ENCODE assay signal across 8 mouse cellular contexts in the genomic region with DNA sequence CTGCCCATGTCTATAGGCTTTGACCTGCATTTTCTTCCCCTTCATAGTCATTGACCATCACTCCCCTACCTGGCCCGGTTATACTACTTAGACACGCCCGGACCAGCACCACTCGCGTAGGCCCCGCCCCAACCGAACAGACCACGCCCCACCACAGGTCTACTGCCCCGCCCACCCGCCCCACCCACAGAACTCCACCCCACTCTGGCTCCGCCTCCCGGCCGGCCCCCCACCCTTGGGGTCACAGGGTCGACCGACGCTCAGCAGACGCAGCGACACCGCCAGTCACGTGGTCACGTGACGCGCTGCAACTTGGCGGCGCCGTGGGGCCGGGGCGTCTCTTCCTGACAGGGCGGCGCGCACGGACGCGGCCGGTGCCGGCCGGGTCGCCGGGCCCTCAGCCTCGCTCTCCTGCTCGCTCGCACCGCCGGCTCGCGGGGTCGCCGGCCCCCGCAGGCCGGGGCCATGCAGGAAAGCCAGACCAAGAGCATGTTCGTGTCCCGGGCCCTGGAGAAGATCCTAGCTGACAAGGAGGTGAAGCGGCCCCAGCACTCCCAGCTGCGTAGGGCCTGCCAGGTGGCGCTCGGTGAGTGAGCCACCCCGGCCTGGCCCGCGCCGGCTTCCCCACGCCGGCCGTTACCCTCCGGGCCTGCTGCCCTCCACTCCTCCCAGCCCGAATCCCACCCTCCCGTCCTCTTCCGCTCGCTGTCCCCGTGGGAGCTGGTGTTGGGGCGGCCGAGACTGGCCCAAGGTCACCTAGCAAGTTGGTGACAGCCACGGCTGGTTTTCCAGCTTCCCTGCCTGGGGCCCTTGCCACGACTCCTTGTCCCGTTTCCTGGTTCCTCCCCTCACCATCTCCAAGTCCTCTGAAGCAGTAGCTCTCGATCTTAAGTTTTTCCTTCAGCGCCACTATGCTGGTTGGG. TPM values are rescaled to one million over a fixed set of nuclear protein-coding genes. Genes with fewer than 3 reads are reported as not detected.
DNase-seq lines count a peak whose midpoint lies in the region; ATAC-seq and TF ChIP-seq lines count a peak whose summit lies in the region.

A gene (plus strand): TSS at position 339 of the 923 bp plus-strand sequence.

- H3K36me3 ChIP-seq in hindbrain, embryonic 11.5 days (ENCODE audit: control insufficient read depth, insufficient read depth, low read length) = no peaks in the 10 kb centered on the region
- H3K36me3 ChIP-seq in lung, postnatal 0 days (ENCODE audit: insufficient read depth, low read length) = no peaks in the 10 kb centered on the region

- WGBS in hindbrain, embryonic 11.5 days = under 1% methylated on average over 39 of the region's 76 CpGs
- WGBS in lung, postnatal 0 days = under 1% methylated on average over 67 of the region's 76 CpGs

- peak; percentile 96 for DNase-seq in NIH3T3 (ENCODE audit: low read depth)
- DNase-seq in cerebellum, postnatal 10 days = peak; percentile 95 to 96
- DNase-seq in frontal cortex, postnatal 10 days (ENCODE audit: low spot score in 2 of 2) = peak; percentile 83 to 85
- DNase-seq in hindbrain, embryonic 11.5 days (ENCODE audit: low spot score) = peak; percentile 87
- DNase-seq in layer of hippocampus, postnatal 10 days (ENCODE audit: low spot score in 2 of 2) = peak; percentile 81 to 86
- peak; percentile 93 for DNase-seq in lung, postnatal 0 days (ENCODE audit: low spot score)
- peak; percentile 51 for DNase-seq in ovary, postnatal 10 days (ENCODE audit: low spot score)
- peak; percentile 93 for DNase-seq in thymus, postnatal 0 days (ENCODE audit: low spot score)

- H3K4me2 ChIP-seq in hindbrain, embryonic 11.5 days (replicated peaks; ENCODE audit: low read depth, low read length) = peak within 1 kb of the TSS; percentile 87
- H3K4me2 ChIP-seq in lung, postnatal 0 days (replicated peaks; ENCODE audit: low read depth, low read length) = peak within 1 kb of the TSS; percentile 86

- H3K27me3 ChIP-seq in hindbrain, embryonic 11.5 days (ENCODE audit: control insufficient read depth, insufficient read depth, low read length) = no peaks in the 10 kb centered on the region
- H3K27me3 ChIP-seq in lung, postnatal 0 days (replicated peaks; ENCODE audit: insufficient read depth, low read length) = no peaks in the 10 kb centered on the region

- peak; percentile 89 for ATAC-seq in hindbrain, embryonic 11.5 days (ENCODE audit: low FRiP score)
- ATAC-seq in lung, postnatal 0 days = peak; percentile 91

- H3K4me3 ChIP-seq in hindbrain, embryonic 11.5 days (ENCODE audit: low read depth, low read length) = peak within 1 kb of the TSS; percentile 84
- peak within 1 kb of the TSS; percentile 90 for H3K4me3 ChIP-seq in lung, postnatal 0 days (ENCODE audit: low read depth, low read length)

- no peak for TF ChIP-seq EP300 in lung, postnatal 0 days (IDR thresholded peaks at IDR 0.05)

- H3K9ac ChIP-seq in hindbrain, embryonic 11.5 days (ENCODE audit: low read depth, low read length) = peak within 1 kb of the TSS; percentile 74
- peak within 1 kb of the TSS; percentile 89 for H3K9ac ChIP-seq in lung, postnatal 0 days (replicated peaks; ENCODE audit: low read depth)

- 0 out of 2 replicates have a peak, but pooled peaks cover 2% of the 10 kb centered on the region for H3K4me1 ChIP-seq in hindbrain, embryonic 11.5 days (replicated peaks; ENCODE audit: control insufficient read depth, insufficient read depth, low read length)
- peaks cover 3% of the 10 kb centered on the region; the same call in 1 of the 2 replicates for H3K4me1 ChIP-seq in lung, postnatal 0 days (ENCODE audit: insufficient read depth, low read depth, low read length)

- no peaks in the 10 kb centered on the region for H3K9me3 ChIP-seq in hindbrain, embryonic 11.5 days (ENCODE audit: control insufficient read depth, low read length)
- H3K9me3 ChIP-seq in lung, postnatal 0 days (ENCODE audit: low read length) = no peaks in the 10 kb centered on the region

- no peak for TF ChIP-seq CTCF in lung, postnatal 0 days (IDR thresholded peaks at IDR 0.05)

- H3K27ac ChIP-seq in hindbrain, embryonic 11.5 days (ENCODE audit: low read depth, low read length) = 0 out of 2 replicates have a peak within 1 kb of the TSS, but pooled peaks have one; percentile 27
- peak within 1 kb of the TSS; percentile 96 for H3K27ac ChIP-seq in lung, postnatal 0 days (ENCODE audit: low read length)

RNA-seq across cellular contexts. Expression of the gene that starts here (rescaled TPM):
- polyA plus RNA-seq in hindbrain, embryonic 11.5 days (2014; fragmentation: Nextera tagmentation; extraction: Ambion mirVana) = 3.8 and 4.2 TPM in 2 replicates
- 10 to 100 TPM; 35.9 to 39.7 TPM for total RNA-seq in layer of hippocampus, postnatal 10 days (2021)
- polyA plus RNA-seq in lung, postnatal 0 days (2015; fragmentation: Nextera tagmentation; extraction: Ambion mirVana) = 5.7 and 6.2 TPM in 2 replicates
- 5.6 and 6.2 TPM in 2 replicates for polyA plus RNA-seq in thymus, postnatal 0 days (2015; fragmentation: Nextera tagmentation; extraction: Ambion mirVana)

Comparison
In these comparisons a context has a peak if more than half of its experiments do, and no peak if none do; other contexts are left out.
1. Peak in every context shown above with its lines: DNase-seq, ATAC-seq, H3K4me3 ChIP-seq and H3K27ac ChIP-seq.